Mouse (Mus musculus): Measurements from ENCODE around the gene Ppp1r12a.

DNA sequence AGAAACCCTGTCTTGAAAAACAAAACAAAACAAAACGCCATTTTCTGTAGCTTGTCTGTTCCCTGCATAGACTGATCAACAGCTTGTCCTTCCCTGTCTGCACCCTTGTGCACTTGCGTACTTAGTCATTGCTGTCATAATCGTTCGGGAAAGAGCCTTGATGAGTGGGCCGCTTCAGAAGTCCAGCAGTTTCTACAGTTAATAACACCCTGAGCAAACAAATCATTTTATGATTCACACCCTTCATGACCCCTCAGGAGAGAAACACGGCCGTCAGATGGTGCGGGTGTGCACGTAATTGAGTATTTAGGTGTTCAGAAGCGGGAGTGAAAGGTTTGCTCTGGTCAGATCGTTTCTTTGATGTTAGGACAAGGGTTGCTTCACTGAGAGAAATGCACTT lies 137.8 kb downstream of the Ppp1r12a start:
- no peak for TF ChIP-seq CTCF (IDR thresholded peaks at IDR 0.05; ENCODE audit: borderline replicate concordance, insufficient read depth, low read length)
- no peak for TF ChIP-seq POLR2A (IDR thresholded peaks at IDR 0.05; ENCODE audit: low read depth, low read length)

Data from embryonic fibroblast, embryonic 13.5 days (primary cell).